Mouse (Mus musculus): ENCODE measurements around the gene Thbs2. TPM values are rescaled to one million over a fixed set of nuclear protein-coding genes. Genes with fewer than 3 reads are reported as not detected.

The Thbs2 gene
- total RNA-seq, 2 experiments from 2014 or later: not detected

DNA sequence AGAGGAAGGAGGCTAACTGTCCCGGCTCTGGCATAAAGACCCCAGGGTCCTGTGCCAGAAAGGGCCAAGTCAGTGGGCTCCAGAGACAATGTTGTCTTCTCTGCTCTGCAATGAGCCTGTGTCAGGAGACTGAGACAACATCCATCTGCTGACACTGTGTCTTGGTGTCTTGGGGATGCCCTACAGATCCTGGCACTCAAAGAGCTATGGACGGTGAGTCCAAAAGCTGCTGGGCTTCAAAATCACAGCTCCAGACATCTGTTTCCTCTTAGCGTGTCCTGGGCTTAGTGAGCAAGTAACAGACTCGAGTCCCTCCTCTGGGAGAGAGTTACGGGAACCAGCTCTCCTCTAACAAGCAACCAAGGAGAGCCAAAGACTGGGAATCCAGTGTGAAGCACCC, 6.2 kb upstream of the Thbs2 start:
- no peak for ATAC-seq (replicated peaks; ENCODE audit: low FRiP score, poor library complexity, severe bottlenecking)

DNA sequence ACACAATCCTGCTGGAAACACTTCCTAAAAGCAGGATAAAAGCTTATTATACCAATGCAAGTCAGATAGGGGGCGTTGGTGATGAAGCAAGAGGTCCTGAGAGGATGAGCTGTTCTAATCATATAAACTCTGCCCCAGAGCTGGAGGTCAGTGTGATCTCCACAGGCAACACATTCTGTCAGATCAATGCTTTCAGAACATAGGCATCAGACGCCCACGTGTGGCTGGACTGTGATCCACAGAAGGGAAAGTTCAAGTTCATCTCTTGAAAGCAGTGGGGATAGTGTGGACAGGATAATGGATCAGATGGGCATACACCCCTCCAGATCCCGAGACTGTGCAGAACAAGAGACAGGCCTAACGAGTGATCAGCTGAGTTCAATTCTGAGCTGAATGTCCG, 4.2 kb upstream of the Thbs2 start:
- no peak for ATAC-seq (replicated peaks; ENCODE audit: low FRiP score, poor library complexity, severe bottlenecking)

DNA sequence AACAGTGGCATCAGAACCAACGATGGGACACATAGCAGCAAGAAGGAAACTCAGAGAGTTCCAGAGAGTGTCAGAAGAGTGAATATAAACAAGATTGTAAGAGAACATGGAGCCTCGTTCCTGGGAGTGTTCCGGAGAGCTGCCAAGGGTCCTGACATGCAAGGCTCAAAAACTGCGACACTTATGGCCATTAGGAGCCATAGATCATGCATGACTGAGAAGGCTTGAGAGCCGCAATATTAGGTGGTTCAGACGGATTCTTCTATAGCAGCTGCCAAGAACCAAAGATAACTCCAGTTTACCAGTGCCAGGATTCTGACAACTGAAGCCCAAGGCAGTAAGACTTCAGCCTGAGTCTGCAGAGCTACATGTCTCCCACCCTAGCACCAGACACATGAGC, 3.1 kb upstream of the Thbs2 start:
- ATAC-seq (replicated peaks; ENCODE audit: low FRiP score, poor library complexity, severe bottlenecking): no peak

GRCm38 (mm10) chr17:14696281-14696795, 2.3 kb upstream of the Thbs2 start:
- ATAC-seq (replicated peaks; ENCODE audit: low FRiP score, poor library complexity, severe bottlenecking): no peak

GRCm38 (mm10) chr17:14693048-14693993, 714 bp downstream of the Thbs2 start:
- no peak for ATAC-seq (replicated peaks; ENCODE audit: low FRiP score, poor library complexity, severe bottlenecking)

- no peak for ATAC-seq (replicated peaks; ENCODE audit: low FRiP score, poor library complexity, severe bottlenecking)
Observed at GRCm38 (mm10) chr17:14691901-14692300, 2.1 kb downstream of the Thbs2 start.

DNA sequence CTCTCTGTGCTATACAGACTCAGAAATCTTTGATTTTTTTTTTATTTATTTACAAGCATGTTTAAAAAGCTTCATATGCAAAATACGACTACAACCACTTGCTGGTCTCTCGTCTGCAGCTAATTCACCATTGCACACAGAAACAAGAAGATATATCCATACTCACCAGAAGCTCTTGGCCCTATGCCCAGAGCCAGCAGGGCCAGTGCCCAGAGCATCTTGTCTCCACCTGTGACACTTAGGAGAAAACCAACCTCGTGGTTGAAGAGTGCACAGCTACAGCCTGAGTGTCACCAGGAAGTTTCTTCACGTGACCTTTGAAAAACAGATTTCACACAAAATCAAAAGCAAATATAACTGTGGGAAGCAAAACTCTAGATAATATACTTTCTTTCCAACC, 2.8 kb downstream of the Thbs2 start:
- ATAC-seq (replicated peaks; ENCODE audit: low FRiP score, poor library complexity, severe bottlenecking): no peak

- no peak for ATAC-seq (replicated peaks; ENCODE audit: low FRiP score, poor library complexity, severe bottlenecking)
Observed at GRCm38 (mm10) chr17:14682836-14683235, 11.2 kb downstream of the Thbs2 start.

DNA sequence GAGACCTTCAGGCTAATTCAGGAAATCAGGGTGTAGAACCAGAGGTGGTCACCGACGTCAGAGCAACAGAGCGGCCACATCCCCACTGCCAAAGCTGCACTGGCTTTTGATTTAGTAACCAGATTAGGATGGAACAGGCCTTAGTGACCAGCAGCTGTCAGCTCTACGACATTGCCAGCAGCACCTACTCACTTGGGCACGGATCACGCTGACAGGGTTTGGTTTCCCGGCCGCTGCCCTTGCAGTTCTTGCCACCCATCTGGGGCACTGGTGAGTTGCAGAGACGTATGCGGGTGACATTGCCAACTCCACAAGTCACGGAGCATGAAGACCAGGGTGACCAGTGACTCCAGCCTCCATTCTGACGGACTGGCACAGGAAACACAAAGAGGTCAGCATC, 13.0 kb downstream of the Thbs2 start:
- no peak for ATAC-seq (replicated peaks; ENCODE audit: low FRiP score, poor library complexity, severe bottlenecking)

GRCm38 (mm10) chr17:14677198-14677597, 16.8 kb downstream of the Thbs2 start:
- ATAC-seq (replicated peaks; ENCODE audit: low FRiP score, poor library complexity, severe bottlenecking): no peak

GRCm38 (mm10) chr17:14675517-14675916, 18.5 kb downstream of the Thbs2 start:
- no peak for ATAC-seq (replicated peaks; ENCODE audit: low FRiP score, poor library complexity, severe bottlenecking)

DNA sequence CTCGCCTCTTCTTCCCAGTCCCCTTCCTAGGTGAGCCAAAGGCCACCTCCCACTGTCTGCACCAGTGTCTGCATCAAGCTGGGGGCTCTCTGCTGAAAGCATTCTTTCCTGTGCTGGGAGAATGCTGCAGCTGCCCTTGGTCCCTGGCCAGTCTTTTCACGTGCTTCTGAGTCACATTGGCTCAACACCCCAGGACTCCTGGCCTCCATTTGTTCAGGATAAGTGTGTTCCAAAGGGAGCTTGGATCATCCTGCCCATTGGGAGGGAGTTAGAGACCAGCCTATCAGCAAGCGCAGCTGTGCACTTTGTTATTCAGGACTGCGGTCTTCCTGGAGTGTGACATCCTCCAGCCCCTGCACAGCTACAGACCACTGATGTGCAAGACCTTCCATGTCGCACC, 21.6 kb downstream of the Thbs2 start:
- no peak for ATAC-seq (replicated peaks; ENCODE audit: low FRiP score, poor library complexity, severe bottlenecking)

DNA sequence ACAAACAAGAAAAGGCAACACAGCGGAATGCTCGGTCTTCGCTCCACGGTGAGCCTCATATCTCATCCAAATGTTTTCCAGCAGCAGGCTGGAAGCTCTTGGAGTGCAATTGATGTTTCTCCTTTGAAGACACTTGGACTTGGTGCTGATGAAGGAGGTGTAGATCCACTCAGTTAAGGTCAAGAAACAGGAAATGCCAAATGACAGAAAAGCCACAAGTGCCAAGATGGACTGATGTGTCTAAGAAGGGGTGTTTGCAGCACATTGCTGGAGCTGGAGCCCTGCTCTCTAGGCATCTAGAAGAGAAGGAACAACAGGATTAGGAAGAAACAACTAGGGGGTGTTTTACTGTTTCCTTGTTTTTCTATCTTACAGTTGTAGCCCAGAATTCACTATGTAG, 26.8 kb downstream of the Thbs2 start:
- no peak for ATAC-seq (replicated peaks; ENCODE audit: low FRiP score, poor library complexity, severe bottlenecking)

DNA sequence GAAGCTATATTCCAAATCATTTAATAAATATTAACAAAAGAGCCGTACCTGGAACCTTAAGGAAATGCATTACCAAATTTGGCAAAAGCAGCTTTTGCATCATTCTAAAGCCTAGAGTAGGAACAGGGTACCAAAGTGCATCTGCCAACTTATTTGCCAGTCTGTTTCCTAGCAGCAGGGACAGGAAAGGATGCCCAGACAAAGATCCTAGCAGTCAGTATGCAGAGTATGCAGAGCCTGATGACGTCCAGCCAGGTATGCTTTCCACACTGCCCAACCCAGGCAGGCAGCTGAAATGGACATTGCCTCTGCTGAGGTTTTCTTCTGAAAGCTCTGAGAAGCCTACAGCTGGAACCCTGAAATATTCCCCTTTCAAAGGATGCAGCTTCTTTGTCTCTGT, 27.6 kb downstream of the Thbs2 start:
- ATAC-seq (replicated peaks; ENCODE audit: low FRiP score, poor library complexity, severe bottlenecking): no peak

- no peak for ATAC-seq (replicated peaks; ENCODE audit: low FRiP score, poor library complexity, severe bottlenecking)
Observed at GRCm38 (mm10) chr17:14663366-14663765, 30.7 kb downstream of the Thbs2 start.

GRCm38 (mm10) chr17:14662409-14662808, 31.6 kb downstream of the Thbs2 start:
- ATAC-seq (replicated peaks; ENCODE audit: low FRiP score, poor library complexity, severe bottlenecking): no peak

DNA sequence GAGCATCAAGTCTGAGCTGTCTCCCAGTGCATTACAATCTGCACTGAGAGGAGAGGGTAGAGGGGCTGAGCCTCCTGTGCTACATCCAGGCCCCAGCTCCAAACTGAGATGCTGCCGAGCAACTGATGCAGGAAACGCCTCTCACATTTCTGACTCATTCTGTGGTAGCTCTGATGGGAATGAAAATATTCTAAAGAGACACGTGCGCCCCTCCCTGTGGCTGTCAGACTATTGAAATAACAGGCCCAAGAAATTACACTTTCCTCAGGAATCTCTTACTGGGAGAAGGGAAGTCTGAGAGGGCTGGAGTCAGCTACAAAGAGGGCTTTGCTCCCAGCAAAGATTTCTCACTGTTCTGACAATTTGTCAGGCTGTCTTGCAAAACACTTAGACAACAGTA, 34.3 kb downstream of the Thbs2 start:
- ATAC-seq (replicated peaks; ENCODE audit: low FRiP score, poor library complexity, severe bottlenecking): no peak

- ATAC-seq (replicated peaks; ENCODE audit: low FRiP score, poor library complexity, severe bottlenecking): no peak
Observed at GRCm38 (mm10) chr17:14658123-14658522, 35.9 kb downstream of the Thbs2 start.

DNA sequence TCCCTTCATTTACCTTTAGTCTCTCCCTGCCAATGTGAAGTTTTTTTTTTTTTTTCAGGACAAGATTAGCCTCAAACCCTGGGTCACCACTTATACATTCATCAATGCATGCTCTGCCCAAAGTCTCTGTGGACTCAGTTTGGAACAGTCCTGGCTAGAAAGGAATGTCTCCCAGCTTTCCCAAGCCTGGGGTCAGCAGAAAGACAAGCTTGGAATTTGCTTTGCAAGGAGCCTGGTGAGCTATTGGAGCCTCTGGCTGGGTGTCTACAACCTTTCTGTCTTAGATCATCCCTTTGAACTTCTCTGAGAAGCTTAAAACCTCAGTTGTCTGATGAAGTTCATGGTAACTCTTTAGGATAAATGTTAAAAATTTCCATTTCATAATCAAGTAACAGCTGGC, 36.9 kb downstream of the Thbs2 start:
- no peak for ATAC-seq (replicated peaks; ENCODE audit: low FRiP score, poor library complexity, severe bottlenecking)

GRCm38 (mm10) chr17:14654981-14655380, 39.1 kb downstream of the Thbs2 start:
- ATAC-seq (replicated peaks; ENCODE audit: low FRiP score, poor library complexity, severe bottlenecking): no peak

GRCm38 (mm10) chr17:14652013-14652412, 42.0 kb downstream of the Thbs2 start:
- ATAC-seq (replicated peaks; ENCODE audit: low FRiP score, poor library complexity, severe bottlenecking): no peak

Measured in erythroid progenitor cell, adult 5-6 weeks (primary cell).